Mouse (Mus musculus): ENCODE measurements around the gene Hspa1b.
"Not testable (repeated sequence)": the region's sequence is repeated elsewhere in the genome, so short reads cannot be mapped to it uniquely, and the experiment has no call there.

The Hspa1b gene

GRCm38 (mm10) chr17:34959130-34959778 lies at the start of gene Hspa1b:
TSS of gene Hspa1b (minus strand) at chr17:34959238.
- in situ Hi-C loops (cut with MboI; ENCODE audit: low sequenced_read_pairs): not testable (repeated sequence)

- in situ Hi-C loops (cut with MboI; ENCODE audit: low sequenced_read_pairs): no loop called here
Observed at GRCm38 (mm10) chr17:35007387-35007991, 48.5 kb upstream of the Hspa1b start.

- in situ Hi-C loops (cut with MboI; ENCODE audit: low sequenced_read_pairs): not testable (repeated sequence)
Observed at GRCm38 (mm10) chr17:35005902-35006301, 46.9 kb upstream of the Hspa1b start.

GRCm38 (mm10) chr17:35005158-35005557 lies 46.1 kb upstream of the Hspa1b start:
- in situ Hi-C loops (cut with MboI; ENCODE audit: low sequenced_read_pairs): no loop called here

GRCm38 (mm10) chr17:35004075-35004717 lies 45.2 kb upstream of the Hspa1b start:
- in situ Hi-C loops (cut with MboI; ENCODE audit: low sequenced_read_pairs): no loop called here

GRCm38 (mm10) chr17:35003022-35003838 lies 44.2 kb upstream of the Hspa1b start:
- in situ Hi-C loops (cut with MboI; ENCODE audit: low sequenced_read_pairs): no loop called here

GRCm38 (mm10) chr17:35002153-35002865 lies 43.3 kb upstream of the Hspa1b start:
- in situ Hi-C loops (cut with MboI; ENCODE audit: low sequenced_read_pairs): no loop called here

- in situ Hi-C loops (cut with MboI; ENCODE audit: low sequenced_read_pairs): no loop called here
Observed at GRCm38 (mm10) chr17:35001452-35002152, 42.6 kb upstream of the Hspa1b start.

- in situ Hi-C loops (cut with MboI; ENCODE audit: low sequenced_read_pairs): no loop called here
Observed at GRCm38 (mm10) chr17:35000717-35001451, 41.8 kb upstream of the Hspa1b start, which contains the start of gene Vars. TSS of gene Vars (plus strand) at chr17:35000987.

GRCm38 (mm10) chr17:34999871-35000716 lies 41.1 kb upstream of the Hspa1b start:
- in situ Hi-C loops (cut with MboI; ENCODE audit: low sequenced_read_pairs): not testable (repeated sequence)

GRCm38 (mm10) chr17:34998526-34999430 lies 39.7 kb upstream of the Hspa1b start:
- in situ Hi-C loops (cut with MboI; ENCODE audit: low sequenced_read_pairs): no loop called here

- in situ Hi-C loops (cut with MboI; ENCODE audit: low sequenced_read_pairs): no loop called here
Observed at GRCm38 (mm10) chr17:34997142-34997483, 38.1 kb upstream of the Hspa1b start.

- in situ Hi-C loops (cut with MboI; ENCODE audit: low sequenced_read_pairs): no loop called here
Observed at GRCm38 (mm10) chr17:34996411-34997141, 37.5 kb upstream of the Hspa1b start.

GRCm38 (mm10) chr17:34995927-34996326 lies 36.9 kb upstream of the Hspa1b start:
- in situ Hi-C loops (cut with MboI; ENCODE audit: low sequenced_read_pairs): not testable (repeated sequence)

GRCm38 (mm10) chr17:34995192-34995591 lies 36.2 kb upstream of the Hspa1b start:
- in situ Hi-C loops (cut with MboI; ENCODE audit: low sequenced_read_pairs): not testable (repeated sequence)

GRCm38 (mm10) chr17:34994751-34995150 lies 35.7 kb upstream of the Hspa1b start:
- in situ Hi-C loops (cut with MboI; ENCODE audit: low sequenced_read_pairs): no loop called here

- in situ Hi-C loops (cut with MboI; ENCODE audit: low sequenced_read_pairs): no loop called here
Observed at GRCm38 (mm10) chr17:34984218-34984617, 25.2 kb upstream of the Hspa1b start.
